Mouse (Mus musculus) limb, embryonic 14.5 days (tissue): ENCODE results near the gene Rai14. TPM values are rescaled to one million over a fixed set of nuclear protein-coding genes. Genes with fewer than 3 reads are reported as not detected.

ENCODE experiments used
- ATAC-seq: fragments of 200-750 bp; cut with Nextera tagmentation; 2 replicates; pipeline ENCODE4 v1.8.0; 2017; ENCODE audit warnings: low read depth, moderate number of reproducible peaks, moderate TSS enrichment; ENCODE audit not compliant: low FRiP score
- DNase-seq: peaks from one replicate; pipeline ENCODE4 v3.0.0-alpha.2; 2015; ENCODE audit warnings: low spot score
- H3K27ac ChIP-seq: fragments of 300-500 bp; sonication (generic); replicated peaks from 2 replicates; pipeline ENCODE4 v1.5.1; 2014; ENCODE audit warnings: low read depth, mild to moderate bottlenecking, low read length, moderate library complexity, mixed read lengths
- H3K27me3 ChIP-seq: fragments of 300-500 bp; sonication (generic); 2 replicates; pipeline ENCODE4 v1.6.1; 2014; ENCODE audit warnings: low read length, mixed read lengths; ENCODE audit not compliant: control insufficient read depth, insufficient read depth
- H3K36me3 ChIP-seq: fragments of 300-500 bp; sonication (generic); 2 replicates; pipeline ENCODE4 v1.6.1; 2014; ENCODE audit warnings: mild to moderate bottlenecking, low read length, moderate library complexity, mixed read lengths; ENCODE audit not compliant: control insufficient read depth, insufficient read depth
- H3K4me1 ChIP-seq: fragments of 300-500 bp; sonication (generic); 2 replicates; pipeline ENCODE4 v1.6.1; 2014; ENCODE audit warnings: antibody characterized with exemption, low read length, mixed read lengths; ENCODE audit not compliant: control insufficient read depth, insufficient read depth
- H3K4me2 ChIP-seq: fragments of 300-500 bp; sonication (generic); replicated peaks from 2 replicates; pipeline ENCODE4 v1.6.1; 2014; ENCODE audit warnings: low read depth, mild to moderate bottlenecking, low read length, moderate library complexity; ENCODE audit not compliant: severe bottlenecking
- H3K4me3 ChIP-seq: fragments of 300-500 bp; sonication (generic); replicated peaks from 2 replicates; pipeline ENCODE4 v1.5.1; 2014; ENCODE audit warnings: low read length
- H3K9ac ChIP-seq: fragments of 300-500 bp; sonication (generic); 2 replicates; pipeline ENCODE4 v1.6.1; 2014; ENCODE audit warnings: mild to moderate bottlenecking, low read depth, low read length, moderate library complexity; ENCODE audit not compliant: severe bottlenecking
- H3K9me3 ChIP-seq: fragments of 300-500 bp; sonication (generic); 2 replicates; pipeline ENCODE4 v1.6.1; 2016; ENCODE audit warnings: low read length; ENCODE audit not compliant: control insufficient read depth
- POLR2A ChIP-seq: fragments of 200-500 bp; IDR thresholded peaks from 2 replicates; pipeline ENCODE4 v1.8.0; 2012; ENCODE audit warnings: inconsistent platforms, mild to moderate bottlenecking, moderate library complexity, borderline replicate concordance; ENCODE audit not compliant: insufficient read depth, insufficient read length; ENCODE audit errors: extremely low read depth
- WGBS: fragments of 180-500 bp; shearing (Covaris S2); extraction: QIAGEN DNeasy Blood & Tissue Kit; methylation state at CpG from one replicate; pipeline ENCODE4 v1.1.7; 2014; 5-methylcytosine and 5-hydroxymethylcytosine counted together
- polyA plus RNA-seq, 2 experiments: library from polyadenylated mRNA; depleted of rRNA in 1 of 2; stranded (reverse) in 1 of 2; unstranded in 1 of 2; fragments of >200 nt; fragmentation: Nextera tagmentation in 1 of 2; extraction: Ambion mirVana in 1 of 2; gene quantifications; 2 replicates each; pipeline versions ENCODE4 v1.2.1 to v1.2.3; 2012 to 2014

Gene Rai14
- polyA plus RNA-seq, 2 experiments, result 44.6 to 57.2 TPM

DNA sequence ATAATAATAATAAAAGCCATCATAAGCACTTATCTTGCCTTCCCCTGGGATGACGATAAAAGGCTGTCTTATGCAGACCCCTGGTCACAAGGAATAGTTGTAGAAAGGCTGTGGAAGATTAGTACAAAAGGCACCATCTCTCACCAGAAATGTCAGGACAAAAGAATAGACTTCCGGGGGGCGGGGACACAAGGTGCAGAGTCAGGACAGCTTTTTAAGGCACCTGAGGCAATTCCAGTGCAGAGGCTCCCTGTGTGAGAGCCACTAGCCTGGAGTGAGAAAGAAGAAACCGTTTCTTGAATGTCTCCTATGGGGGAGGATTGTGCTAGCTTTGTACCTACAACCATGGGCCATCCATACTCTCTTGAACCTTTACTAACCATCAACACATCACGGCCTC, 82.9 kb downstream of the Rai14 start:
- H3K27ac ChIP-seq, result no peak overlapping the region
- no peak overlapping the region for H3K9ac ChIP-seq
- no peak overlapping the region for H3K4me2 ChIP-seq
- no peaks in the 10 kb centered on the region for H3K9me3 ChIP-seq
- peaks cover 18% of the 10 kb centered on the region for H3K36me3 ChIP-seq
- ATAC-seq (no peak), DNase-seq (no peak)
- 92% methylated on average over 5 of the region's 5 CpGs for WGBS
- H3K4me1 ChIP-seq, result peaks cover 62% of the 10 kb centered on the region
- H3K4me3 ChIP-seq, result no peak overlapping the region
- H3K27me3 ChIP-seq, result no peaks in the 10 kb centered on the region
- no peak for TF ChIP-seq POLR2A

DNA sequence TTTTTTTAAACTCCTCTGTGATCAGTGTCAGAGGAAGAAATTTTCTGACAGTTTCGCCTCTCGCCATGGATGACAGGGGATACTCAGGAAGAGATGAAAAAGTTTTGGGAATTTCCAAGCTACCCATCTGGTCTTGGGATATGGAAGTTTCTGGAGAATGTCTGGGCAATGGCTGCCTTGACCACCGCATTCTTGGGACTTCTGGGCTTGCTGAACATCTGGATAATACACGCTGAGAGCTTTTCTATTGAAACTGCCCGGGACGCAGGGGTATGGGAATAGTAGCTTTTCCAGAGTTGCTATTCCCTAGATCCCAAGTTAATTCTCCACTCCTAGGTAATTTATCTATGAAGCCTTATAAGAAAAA, 85.5 kb downstream of the Rai14 start:
- H3K4me1 ChIP-seq, result peaks cover 48% of the 10 kb centered on the region
- H3K4me2 ChIP-seq, result peak overlapping the region; percentile 29

DNA sequence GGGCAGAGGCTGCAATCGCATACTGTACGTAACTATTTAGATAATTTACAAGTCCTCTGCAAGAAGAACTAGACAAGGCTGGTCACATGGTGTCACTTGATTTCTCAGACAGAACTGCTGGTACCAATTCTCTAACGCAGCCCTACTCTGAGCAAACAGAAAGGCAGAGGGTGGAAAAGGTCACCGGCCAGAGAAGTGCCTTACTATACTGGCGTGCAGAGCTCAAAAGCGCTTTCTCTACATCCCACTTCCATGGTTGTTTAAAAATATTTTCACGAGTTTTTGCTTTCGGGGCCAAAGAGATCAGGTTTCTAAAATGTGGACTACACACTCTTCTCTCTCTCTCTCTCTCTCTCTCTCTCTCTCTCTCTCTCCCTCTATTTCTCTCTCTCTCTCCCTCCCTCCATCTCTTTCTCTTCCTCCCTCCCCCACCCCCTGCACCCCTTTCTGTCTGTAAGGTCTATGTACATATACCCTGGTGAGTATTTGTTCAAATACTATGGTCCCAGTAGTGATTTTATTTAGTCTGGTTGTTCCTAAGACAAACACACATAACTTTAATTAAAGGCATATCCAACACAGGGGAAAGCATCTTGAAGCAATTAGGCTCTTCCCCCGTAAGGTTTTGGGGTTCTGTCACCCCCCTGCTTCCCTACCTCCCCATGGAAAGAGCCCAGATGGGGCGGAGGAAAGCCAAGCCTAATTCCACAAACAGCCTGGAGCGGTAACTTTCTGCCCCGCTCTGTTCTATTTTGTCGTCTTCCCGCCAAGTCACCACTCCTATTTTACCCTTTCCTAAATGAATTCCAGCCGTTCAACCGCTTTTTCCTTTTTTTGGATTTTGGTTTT, 86.1 kb downstream of the Rai14 start:
- WGBS, result 22% methylated on average over 16 of the region's 16 CpGs
- ATAC-seq (peak; percentile 79), DNase-seq (peak; percentile 88)
- no peak for TF ChIP-seq POLR2A
- H3K27me3 ChIP-seq, result no peaks in the 10 kb centered on the region
- H3K4me2 ChIP-seq, result peak overlapping the region; percentile 29
- no peaks in the 10 kb centered on the region for H3K9me3 ChIP-seq
- peaks cover 21% of the 10 kb centered on the region for H3K36me3 ChIP-seq
- H3K9ac ChIP-seq, result no peak overlapping the region
- peak overlapping the region; percentile 87 for H3K27ac ChIP-seq
- no peak overlapping the region; the same call in 1 of the 2 replicates for H3K4me3 ChIP-seq
- peaks cover 48% of the 10 kb centered on the region for H3K4me1 ChIP-seq

More for the DNA sequence above, 85.5 kb downstream of the Rai14 start:
- no peak overlapping the region for H3K9ac ChIP-seq
- H3K27me3 ChIP-seq, result no peaks in the 10 kb centered on the region
- WGBS, result 24% methylated on average over 6 of the region's 6 CpGs
- no peaks in the 10 kb centered on the region for H3K9me3 ChIP-seq
- peaks cover 19% of the 10 kb centered on the region for H3K36me3 ChIP-seq
- peak overlapping the region; percentile 87 for H3K27ac ChIP-seq
- TF ChIP-seq POLR2A, result no peak
- H3K4me3 ChIP-seq, result no peak overlapping the region; the same call in 1 of the 2 replicates
- DNase-seq (no peak), ATAC-seq (peak; percentile 28; the same call in 1 of the 2 replicates)

DNA sequence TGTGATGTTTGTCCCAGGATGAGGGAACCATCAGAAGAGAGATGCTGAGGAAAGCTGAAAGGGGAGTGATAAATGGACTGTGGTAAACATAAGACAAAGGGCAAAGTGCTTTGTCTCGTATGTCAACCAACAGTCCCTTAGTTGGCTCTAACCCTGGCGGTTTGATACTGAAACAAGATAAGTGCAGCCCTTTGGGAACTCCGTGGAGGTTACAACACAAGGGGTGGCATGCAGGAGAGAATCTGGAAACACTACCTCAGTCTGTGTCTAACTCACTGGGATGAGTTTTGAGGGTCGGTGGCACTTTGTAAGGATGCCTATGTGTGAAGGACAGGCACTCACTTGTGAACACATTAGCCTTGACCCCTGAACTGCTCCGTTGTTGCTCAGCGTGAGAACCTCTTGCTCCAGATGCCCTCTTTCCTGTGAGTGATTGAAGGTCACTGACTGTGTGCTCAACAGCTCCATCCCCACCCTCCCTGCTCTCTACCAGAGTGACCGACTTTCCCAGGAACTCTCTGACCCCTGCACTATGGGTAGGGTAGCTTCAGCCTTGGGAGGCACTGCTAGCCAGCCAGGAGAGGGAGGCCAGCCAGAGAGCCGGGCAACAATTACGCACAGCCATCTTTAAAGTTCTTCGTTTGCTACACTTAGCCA, 90.7 kb downstream of the Rai14 start:
- no peak for ATAC-seq
- DNase-seq, result no peak
- H3K9ac ChIP-seq, result no peak overlapping the region
- no peak overlapping the region for H3K4me3 ChIP-seq
- peaks cover 9% of the 10 kb centered on the region for H3K36me3 ChIP-seq
- H3K4me1 ChIP-seq, result peaks cover 60% of the 10 kb centered on the region
- H3K9me3 ChIP-seq, result 0 out of 2 replicates have a peak, but pooled peaks cover 2% of the 10 kb centered on the region
- H3K4me2 ChIP-seq, result no peak overlapping the region
- WGBS, result 49% methylated on average over 10 of the region's 10 CpGs
- no peaks in the 10 kb centered on the region for H3K27me3 ChIP-seq
- H3K27ac ChIP-seq, result no peak overlapping the region
- TF ChIP-seq POLR2A, result no peak

DNA sequence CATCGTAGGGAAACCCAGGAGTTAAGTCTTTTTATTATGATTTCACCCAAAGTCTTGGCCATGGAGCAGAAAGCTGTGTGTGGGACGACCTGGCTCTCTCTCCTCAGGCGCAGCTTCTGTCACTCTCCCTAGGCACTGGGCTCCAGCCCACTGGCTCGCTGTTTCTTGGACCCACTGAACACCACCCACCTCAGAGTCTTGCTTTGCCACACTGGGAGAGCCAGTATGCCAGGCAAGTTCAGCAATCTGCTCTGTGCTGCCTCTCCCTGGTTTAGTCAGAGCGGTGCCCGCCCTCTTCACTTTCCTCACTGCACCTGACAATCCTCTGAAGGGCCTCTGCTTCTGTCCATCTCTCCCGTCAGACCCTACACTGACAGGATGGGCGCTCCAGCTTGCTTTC, 93.2 kb downstream of the Rai14 start:
- peak overlapping the region; percentile 67 for H3K27ac ChIP-seq
- TF ChIP-seq POLR2A, result no peak

More for the DNA sequence above, 93.2 kb downstream of the Rai14 start:
- 81% methylated on average over 8 of the region's 8 CpGs for WGBS
- Histone ChIP-seq H3K36me3 (peaks cover 20% of the 10 kb centered on the region), H3K27me3 (no peaks in the 10 kb centered on the region), H3K4me2 (no peak overlapping the region), H3K4me1 (peaks cover 46% of the 10 kb centered on the region), H3K9ac (no peak overlapping the region), H3K4me3 (no peak overlapping the region), H3K9me3 (0 out of 2 replicates have a peak, but pooled peaks cover 4% of the 10 kb centered on the region)
- no peak for DNase-seq
- ATAC-seq, result no peak
